Mouse (Mus musculus): ENCODE measurements around the gene Olfr63.
"Not testable (repeated sequence)": the region's sequence is repeated elsewhere in the genome, so short reads cannot be mapped to it uniquely, and the experiment has no call there.

The Olfr63 gene

GRCm38 (mm10) chr17:33264376-33264775 lies at the start of gene Olfr63:
Gene Olfr63, plus strand, starts transcription at chr17:33264676.
- DNase-seq (ENCODE audit: low read depth, low spot score): no peak

- no peak for DNase-seq (ENCODE audit: low read depth, low spot score)
Observed at GRCm38 (mm10) chr17:33221590-33221989, 42.9 kb upstream of the Olfr63 start, which contains the start of gene Olfr1564. Gene Olfr1564, minus strand, starts transcription at chr17:33221690.

- DNase-seq (ENCODE audit: low read depth, low spot score): not testable (repeated sequence)
Observed at GRCm38 (mm10) chr17:33236646-33237045, 27.8 kb upstream of the Olfr63 start.

- DNase-seq (ENCODE audit: low read depth, low spot score): not testable (repeated sequence)
Observed at GRCm38 (mm10) chr17:33254530-33255318, 9.8 kb upstream of the Olfr63 start, which contains the start of gene Zfp955a. Gene Zfp955a, minus strand, starts transcription at chr17:33255145.

- DNase-seq (ENCODE audit: low read depth, low spot score): not testable (repeated sequence)
Observed at GRCm38 (mm10) chr17:33255319-33255657, 9.2 kb upstream of the Olfr63 start.

- no peak for DNase-seq (ENCODE audit: low read depth, low spot score)
Observed at GRCm38 (mm10) chr17:33268907-33269306, 4.4 kb downstream of the Olfr63 start.

- DNase-seq (ENCODE audit: low read depth, low spot score): not testable (repeated sequence)
Observed at GRCm38 (mm10) chr17:33289039-33289875, 24.8 kb downstream of the Olfr63 start, which contains the start of gene Zfp955b. Gene Zfp955b, plus strand, starts transcription at chr17:33289544.

- DNase-seq (ENCODE audit: low read depth, low spot score): not testable (repeated sequence)
Observed at GRCm38 (mm10) chr17:33289876-33290149, 25.3 kb downstream of the Olfr63 start.
